Mouse (Mus musculus) forelimb bud, embryonic 11.5 days (tissue): ENCODE results near the gene Cbll1.

Experiments
- DNase-seq: peaks from one replicate; pipeline ENCODE4 v3.0.0-alpha.2; 2012; ENCODE audit warnings: low read depth, low spot score

The Cbll1 gene

DNA sequence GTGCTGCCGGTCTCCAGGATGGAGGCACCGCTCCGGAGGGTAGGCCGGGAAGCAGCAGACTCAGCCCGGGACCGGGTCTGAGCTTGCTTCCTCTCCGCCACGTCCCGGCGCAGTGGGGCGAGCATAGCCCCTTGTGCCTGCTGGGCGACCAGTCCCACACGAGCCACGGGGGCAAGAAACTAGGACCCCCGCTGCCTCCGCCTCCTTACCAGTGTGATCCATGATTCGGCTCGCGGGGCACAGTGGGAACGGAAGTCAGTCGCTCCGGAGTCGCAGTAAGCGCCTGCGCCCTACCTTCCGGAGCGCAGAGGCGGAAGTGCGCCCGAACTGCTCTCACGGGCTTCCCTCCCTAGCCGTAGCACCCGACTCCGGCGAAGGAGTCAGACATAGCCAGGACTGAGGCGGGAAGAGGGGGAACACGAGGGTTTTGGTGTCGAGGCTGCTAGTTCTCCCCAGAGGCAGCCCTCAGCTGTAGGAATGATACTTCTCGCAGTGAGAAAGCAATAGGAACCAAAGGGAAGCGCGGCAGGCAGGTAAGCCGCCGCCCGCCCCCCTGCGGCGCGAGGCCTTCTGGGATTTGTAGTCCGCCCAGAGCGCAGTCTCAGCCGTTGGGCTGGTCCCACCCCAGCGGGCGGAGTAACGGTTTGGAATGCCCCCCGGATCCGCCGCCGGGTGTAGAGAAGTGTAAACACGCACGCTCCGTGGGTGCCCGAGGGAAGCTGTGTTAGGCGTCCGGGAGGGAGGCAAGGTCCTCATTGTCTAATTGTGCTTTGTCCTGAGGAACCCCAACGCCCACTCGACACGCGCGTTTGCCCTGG is at the start of gene Cbll1:
Gene Cbll1 (minus strand): TSS at position 303 of the 818 bp plus-strand sequence.
- DNase-seq = peak; percentile 93

GRCm38 (mm10) chr12:31546061-31546460 is 46.6 kb upstream of the Cbll1 start:
- DNase-seq = no peak

GRCm38 (mm10) chr12:31545219-31545618 is 45.8 kb upstream of the Cbll1 start:
- peak; percentile 71 for DNase-seq

- DNase-seq = no peak
Measured at GRCm38 (mm10) chr12:31541541-31541940, 42.1 kb upstream of the Cbll1 start.

DNA sequence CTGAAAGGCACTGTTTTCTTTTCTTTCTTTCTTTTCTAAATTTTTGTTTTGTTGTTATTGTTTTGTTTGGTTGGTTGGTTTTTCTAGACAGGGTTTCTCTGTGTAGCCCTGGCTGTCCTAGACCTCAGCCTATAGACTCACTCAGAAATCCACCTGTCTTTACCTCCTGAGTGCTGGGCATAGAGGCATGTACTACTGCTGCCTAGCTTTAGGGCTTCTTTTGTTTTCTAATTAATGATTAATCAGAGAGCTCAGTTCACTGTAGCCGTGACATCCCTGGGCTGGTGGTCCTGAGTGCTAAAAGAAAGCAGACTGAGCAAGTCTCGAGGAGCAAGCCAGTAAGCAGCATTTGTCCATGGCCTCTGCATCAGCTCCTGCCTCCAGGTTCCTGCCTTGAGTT is 40.4 kb upstream of the Cbll1 start:
- DNase-seq = no peak

GRCm38 (mm10) chr12:31537515-31538230 is 38.3 kb upstream of the Cbll1 start:
- no peak for DNase-seq

GRCm38 (mm10) chr12:31534060-31534843 is 34.8 kb upstream of the Cbll1 start:
- DNase-seq = no peak

DNA sequence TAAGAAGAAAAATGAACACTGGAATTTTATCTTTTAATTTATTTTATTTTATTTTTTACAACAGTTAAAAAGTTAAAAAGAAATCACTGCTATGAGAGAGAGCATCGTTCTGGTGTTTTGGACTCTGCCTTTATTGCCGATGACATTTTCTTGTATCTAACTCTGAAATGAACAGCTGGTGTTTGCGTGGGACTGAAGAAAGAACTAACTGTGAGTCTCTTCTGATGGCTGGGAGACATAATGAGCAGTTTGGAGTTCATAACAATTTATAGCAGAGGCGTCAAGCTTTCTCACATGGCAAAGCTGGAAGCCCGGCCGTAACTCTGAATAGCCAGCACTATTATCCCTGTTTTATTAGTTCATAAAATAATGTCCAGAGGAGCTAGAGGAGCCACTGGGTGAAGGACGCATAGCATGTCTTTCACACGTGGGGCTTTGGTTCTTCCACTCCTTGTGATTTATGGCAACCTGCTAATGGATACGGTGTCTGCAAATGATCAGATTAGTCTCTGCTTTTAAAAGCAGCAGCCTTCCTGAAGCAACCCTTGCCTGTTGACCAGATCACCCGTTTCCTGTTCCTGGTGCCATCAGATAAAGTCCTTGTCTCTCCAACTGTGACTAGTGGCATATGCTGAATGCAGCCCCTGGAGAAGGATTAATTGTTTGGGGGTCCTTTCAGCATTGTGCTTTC is 33.9 kb upstream of the Cbll1 start:
- no peak for DNase-seq

DNA sequence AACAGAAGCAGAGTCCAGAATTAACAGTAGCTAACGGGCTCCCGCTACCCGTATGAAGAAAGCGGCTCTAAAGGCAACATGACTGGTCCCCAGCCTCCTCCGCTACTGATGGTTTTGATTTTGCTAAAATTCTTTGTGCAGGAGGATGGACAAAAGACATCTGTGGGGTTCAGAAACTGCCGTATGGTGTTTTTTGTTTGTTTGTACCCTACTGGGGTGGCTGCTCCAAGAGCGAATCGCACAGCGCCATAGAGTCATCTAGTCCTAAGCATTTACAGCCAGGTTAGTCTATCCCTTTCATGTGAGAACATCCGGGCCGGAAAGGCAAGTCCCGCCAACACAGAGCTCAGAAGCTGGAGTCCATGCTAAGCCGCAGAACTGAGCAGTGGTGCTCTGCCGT is 32.6 kb upstream of the Cbll1 start:
- DNase-seq = no peak

- DNase-seq = no peak
Measured at GRCm38 (mm10) chr12:31527407-31527806, 28.0 kb upstream of the Cbll1 start.

- DNase-seq = no peak
Measured at GRCm38 (mm10) chr12:31521371-31521770, 22.0 kb upstream of the Cbll1 start.

- DNase-seq = no peak
Measured at GRCm38 (mm10) chr12:31520119-31520518, 20.7 kb upstream of the Cbll1 start.

GRCm38 (mm10) chr12:31513724-31514503 is 14.5 kb upstream of the Cbll1 start:
- no peak for DNase-seq

DNA sequence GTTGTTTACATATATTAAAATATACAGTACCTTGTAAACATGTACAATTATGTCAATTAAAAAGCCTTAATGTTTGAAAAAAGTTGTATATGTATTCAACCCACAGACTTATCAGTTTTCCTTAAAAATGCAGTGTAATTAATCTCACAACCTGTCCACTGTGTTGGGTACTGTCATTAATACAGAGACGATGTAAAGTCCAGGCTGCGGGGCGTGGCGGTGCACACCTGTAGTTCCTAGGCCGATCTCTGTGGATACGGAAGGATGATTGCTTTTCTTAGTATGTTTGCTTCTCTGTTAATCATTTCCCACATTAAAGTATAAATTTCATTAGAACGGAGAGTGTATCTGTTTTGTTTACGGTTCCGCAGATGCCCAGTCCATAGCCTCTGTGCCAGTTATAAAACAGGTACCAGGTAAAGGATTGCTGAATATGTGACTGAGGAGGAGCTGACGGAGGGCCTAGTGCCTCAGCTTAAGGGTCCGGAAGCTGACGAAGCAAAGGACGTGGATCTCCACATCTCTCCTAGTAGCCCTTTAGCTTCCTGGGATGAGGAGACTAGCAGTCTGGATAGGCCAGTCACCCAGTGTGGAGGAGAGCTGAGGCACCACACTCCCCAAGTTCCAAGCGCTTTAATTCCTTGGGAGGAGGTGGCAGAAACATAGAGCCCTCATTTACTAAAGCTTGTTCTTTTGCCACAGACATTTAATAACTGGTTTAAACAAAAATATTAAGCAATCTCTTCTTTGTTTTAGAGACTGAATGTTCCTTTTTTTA is 13.4 kb upstream of the Cbll1 start:
- DNase-seq = no peak

DNA sequence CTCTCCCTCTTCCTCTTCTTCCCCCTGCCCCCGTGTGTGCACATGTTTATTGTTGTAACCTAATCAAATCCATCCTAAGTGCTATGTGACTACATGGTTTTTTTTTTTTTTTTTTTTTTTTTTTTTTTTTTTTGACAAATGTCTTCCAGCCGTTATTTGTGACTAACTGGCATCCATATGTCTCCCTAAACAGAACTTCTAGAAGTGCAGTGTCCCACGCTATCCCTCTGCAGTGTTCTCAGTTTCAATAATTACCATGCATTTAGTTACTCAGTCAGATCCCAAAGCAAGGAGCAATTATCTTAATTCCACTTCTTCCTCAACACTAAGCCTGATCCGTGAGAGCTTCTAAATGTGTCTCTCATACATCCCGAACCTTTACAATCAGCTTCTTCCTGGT is 11.8 kb upstream of the Cbll1 start:
- DNase-seq = no peak

GRCm38 (mm10) chr12:31508496-31508895 is 9.1 kb upstream of the Cbll1 start:
- DNase-seq = no peak

DNA sequence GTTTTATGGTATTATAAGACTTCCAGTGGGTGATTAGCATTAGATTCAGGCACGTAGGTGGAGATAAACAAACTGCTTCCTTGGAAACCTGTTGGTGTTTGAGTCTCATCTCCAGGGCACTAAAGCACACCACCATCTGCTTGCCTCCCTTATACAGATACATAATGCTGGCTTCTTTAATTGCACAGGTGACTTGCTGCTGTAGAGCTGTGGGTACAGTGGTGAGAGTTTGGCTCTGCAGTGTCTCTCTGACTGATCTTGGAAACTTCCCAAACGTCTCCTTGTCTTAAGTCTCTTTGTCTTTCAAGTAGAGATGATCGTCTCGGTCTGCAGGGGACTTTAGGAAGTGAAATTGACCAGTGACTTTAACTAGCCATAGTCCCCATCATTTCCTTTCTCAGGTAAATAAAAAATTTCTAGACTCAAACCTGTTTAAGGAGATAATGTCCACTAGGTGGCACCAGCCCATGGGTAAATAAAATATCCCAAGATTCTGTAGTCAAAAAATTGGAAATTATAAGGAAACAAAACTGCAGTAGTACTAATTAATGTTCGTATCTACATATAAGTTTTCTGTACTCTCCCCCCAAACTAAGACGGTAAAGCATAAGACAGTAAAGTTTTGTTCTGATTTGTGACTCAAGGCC is 8.4 kb upstream of the Cbll1 start:
- peak; percentile 35 for DNase-seq

DNA sequence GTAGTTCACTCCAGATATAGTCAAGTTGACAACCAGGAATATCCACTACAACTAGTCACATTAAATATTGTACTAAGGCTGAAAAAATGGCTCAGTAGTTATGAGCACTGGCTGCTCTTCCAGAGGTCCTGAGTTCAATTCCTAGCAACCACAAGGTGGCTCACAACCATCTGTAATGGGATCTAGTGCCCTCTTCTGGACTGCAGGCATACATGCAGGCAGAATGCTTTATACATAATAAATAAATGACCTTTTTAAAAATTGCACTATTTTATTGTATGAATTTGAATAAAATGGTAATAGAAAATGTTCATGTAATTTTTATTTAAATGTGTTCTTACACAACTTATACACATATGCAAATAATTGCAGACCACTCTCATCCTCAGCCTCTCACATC is 3.8 kb upstream of the Cbll1 start:
- no peak for DNase-seq

DNA sequence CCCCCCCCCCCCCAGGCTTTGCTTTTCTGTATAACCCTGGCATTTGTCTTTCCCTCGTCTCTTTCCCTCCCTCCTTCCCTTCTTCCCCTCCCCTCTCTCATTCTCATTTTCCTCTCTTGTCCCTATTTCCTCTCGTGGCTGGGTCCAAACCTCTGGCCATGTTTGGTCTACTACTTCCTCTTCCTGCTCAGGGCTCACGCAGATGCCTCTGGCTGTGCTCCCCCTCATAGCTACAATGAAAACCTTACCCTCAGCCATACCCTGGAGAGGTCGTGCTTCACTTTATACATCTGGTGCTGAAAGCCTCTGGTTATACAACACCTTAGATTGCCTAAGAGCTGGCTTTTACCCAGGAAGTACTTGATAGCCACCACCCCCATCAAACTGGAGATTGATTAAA is 1.9 kb upstream of the Cbll1 start:
- no peak for DNase-seq

GRCm38 (mm10) chr12:31500196-31500595 is 780 bp upstream of the Cbll1 start:
- DNase-seq = no peak
